Mouse (Mus musculus) MEL (cell line): ENCODE data around the gene Hist1h1c. TPM values are rescaled to one million over a fixed set of nuclear protein-coding genes. Genes with fewer than 3 reads are reported as not detected.

Source experiments
- DNase-seq: peaks from one replicate; pipeline ENCODE4 v3.0.0; 2011; ENCODE audit warnings: low read depth, low spot score
- H3K27ac ChIP-seq: 2 replicates; pipeline ENCODE4 v1.5.1; 2012; ENCODE audit warnings: low read depth, mild to moderate bottlenecking, control low read depth, low read length, moderate library complexity; ENCODE audit not compliant: control insufficient read depth
- H3K27me3 ChIP-seq, 2 experiments: fragments of 150-350 bp in 1 of 2; sonication (generic) in 1 of 2; 2 replicates each; pipeline ENCODE4 v1.6.1; 2012; ENCODE audit warnings: low read length in 2 of 2, mild to moderate bottlenecking in 2 of 2, improper control_type of control experiment in 1 of 2, moderate library complexity in 1 of 2; ENCODE audit not compliant: insufficient read depth in 2 of 2, control insufficient read depth in 1 of 2
- H3K36me3 ChIP-seq, 2 experiments: 2 replicates each; pipeline ENCODE4 v1.6.1; 2012 to 2014; ENCODE audit warnings: low read length in 2 of 2, improper control_type of control experiment in 1 of 2, inconsistent platforms in 1 of 2, mild to moderate bottlenecking in 1 of 2; ENCODE audit not compliant: insufficient read depth in 2 of 2, control insufficient read depth in 1 of 2
- H3K4me1 ChIP-seq, 2 experiments: fragments of 150-350 bp in 1 of 2; sonication (generic) in 1 of 2; 2 replicates each; pipeline ENCODE4 v1.6.1; 2012; ENCODE audit warnings: low read length in 2 of 2, improper control_type of control experiment in 1 of 2, mild to moderate bottlenecking in 1 of 2; ENCODE audit not compliant: insufficient read depth in 2 of 2, control insufficient read depth in 1 of 2
- H3K4me3 ChIP-seq, 2 experiments: fragments of 150-350 bp in 1 of 2; sonication (generic) in 1 of 2; 2 replicates each; pipeline ENCODE4 v1.5.1; 2012; ENCODE audit warnings: low read depth in 2 of 2, low read length in 2 of 2, mild to moderate bottlenecking in 2 of 2, moderate library complexity in 2 of 2, control low read depth in 1 of 2, improper control_type of control experiment in 1 of 2; ENCODE audit not compliant: control insufficient read depth in 1 of 2, insufficient read depth in 1 of 2
- H3K79me2 ChIP-seq: 2 replicates; pipeline ENCODE4 v1.6.1; 2012; ENCODE audit warnings: mild to moderate bottlenecking, low read length, moderate library complexity; ENCODE audit not compliant: control insufficient read depth, poor library complexity, insufficient read depth
- H3K9ac ChIP-seq: 2 replicates; pipeline ENCODE4 v1.6.1; 2012; ENCODE audit warnings: low read depth, mild to moderate bottlenecking, control low read depth, low read length, moderate library complexity; ENCODE audit not compliant: control insufficient read depth, poor library complexity, severe bottlenecking
- H3K9me3 ChIP-seq: fragments of 150-350 bp; sonication (generic); replicated peaks from 2 replicates; pipeline ENCODE4 v1.6.1; 2012; ENCODE audit warnings: mild to moderate bottlenecking, low read length, improper control_type of control experiment, moderate library complexity; ENCODE audit not compliant: insufficient read depth
- BHLHE40 ChIP-seq: IDR thresholded peaks from 2 replicates; pipeline ENCODE4 v1.6.1; 2012; ENCODE audit warnings: low read depth, mild to moderate bottlenecking, inconsistent platforms, low read length, improper control_type of control experiment, borderline replicate concordance
- CHD1 ChIP-seq: IDR thresholded peaks from 2 replicates; pipeline ENCODE4 v1.6.1; 2012; ENCODE audit warnings: low read depth, mild to moderate bottlenecking, inconsistent platforms, low read length, improper control_type of control experiment
- CHD2 ChIP-seq: IDR thresholded peaks from 2 replicates; pipeline ENCODE4 v1.6.1; 2011; ENCODE audit warnings: low read length, improper control_type of control experiment
- CTCF ChIP-seq, 3 experiments: IDR thresholded peaks in 2 of 3; conservative IDR thresholded peaks in 1 of 3; 2 replicates each; pipeline ENCODE4 v1.5.1; 2011 to 2012; ENCODE audit warnings: low read length in 3 of 3, low read depth in 2 of 3, mild to moderate bottlenecking in 2 of 3, improper control_type of control experiment in 1 of 3, inconsistent platforms in 1 of 3, mixed read lengths in 1 of 3, moderate library complexity in 1 of 3; ENCODE audit not compliant: control insufficient read depth in 1 of 3, insufficient read depth in 1 of 3, poor library complexity in 1 of 3, severe bottlenecking in 1 of 3
- E2F4 ChIP-seq: IDR thresholded peaks from 2 replicates; pipeline ENCODE4 v1.6.1; 2011; ENCODE audit warnings: low read depth, low read length, improper control_type of control experiment, borderline replicate concordance
- ELF1 ChIP-seq: IDR thresholded peaks from 2 replicates; pipeline ENCODE4 v1.6.1; 2014; ENCODE audit warnings: low read depth, mild to moderate bottlenecking, inconsistent platforms, low read length, improper control_type of control experiment, moderate library complexity
- EP300 ChIP-seq, 2 experiments: IDR thresholded peaks; 2 replicates each; pipeline ENCODE4 v1.6.1; 2011; ENCODE audit warnings: improper control_type of control experiment in 2 of 2, low read length in 2 of 2, low read depth in 1 of 2, mild to moderate bottlenecking in 1 of 2
- ETS1 ChIP-seq: IDR thresholded peaks from 2 replicates; pipeline ENCODE4 v1.6.1; 2012; ENCODE audit warnings: low read depth, mild to moderate bottlenecking, inconsistent platforms, low read length, improper control_type of control experiment, moderate library complexity
- GABPA ChIP-seq: IDR thresholded peaks from 2 replicates; pipeline ENCODE4 v1.6.1; 2012; ENCODE audit warnings: low read depth, mild to moderate bottlenecking, inconsistent platforms, low read length, improper control_type of control experiment, moderate library complexity
- GATA1 ChIP-seq: IDR thresholded peaks from 2 replicates; pipeline ENCODE4 v1.6.1; 2011; ENCODE audit warnings: low read depth, low read length, improper control_type of control experiment
- HCFC1 ChIP-seq: IDR thresholded peaks from 2 replicates; pipeline ENCODE4 v1.6.1; 2012; ENCODE audit warnings: low read depth, mild to moderate bottlenecking, inconsistent platforms, low read length, improper control_type of control experiment, moderate library complexity
- KAT2A ChIP-seq: conservative IDR thresholded peaks from 2 replicates; pipeline ENCODE4 v1.6.1; 2012; ENCODE audit warnings: low read depth, low read length, improper control_type of control experiment, inconsistent platforms
- MAFK ChIP-seq: IDR thresholded peaks from 2 replicates; pipeline ENCODE4 v1.6.1; 2011; ENCODE audit warnings: low read depth, mild to moderate bottlenecking, low read length, improper control_type of control experiment, borderline replicate concordance
- MAX ChIP-seq: IDR thresholded peaks from 2 replicates; pipeline ENCODE4 v1.6.1; 2011; ENCODE audit warnings: low read length, improper control_type of control experiment
- MEF2A ChIP-seq: IDR thresholded peaks from 2 replicates; pipeline ENCODE4 v1.6.1; 2014; ENCODE audit warnings: low read depth, mild to moderate bottlenecking, inconsistent platforms, low read length, improper control_type of control experiment; ENCODE audit not compliant: poor library complexity, insufficient replicate concordance, severe bottlenecking; ENCODE audit errors: extremely low read depth
- MXI1 ChIP-seq: IDR thresholded peaks from 2 replicates; pipeline ENCODE4 v1.6.1; 2011; ENCODE audit warnings: mild to moderate bottlenecking, low read depth, low read length, improper control_type of control experiment
- MYB ChIP-seq: IDR thresholded peaks from 2 replicates; pipeline ENCODE4 v1.6.1; 2011; ENCODE audit warnings: mild to moderate bottlenecking, low read depth, low read length, improper control_type of control experiment
- MYC ChIP-seq: IDR thresholded peaks from 2 replicates; pipeline ENCODE4 v1.6.1; 2011; ENCODE audit warnings: low read depth, mild to moderate bottlenecking, low read length, improper control_type of control experiment, moderate library complexity
- NELFE ChIP-seq: IDR thresholded peaks from 2 replicates; pipeline ENCODE4 v1.6.1; 2011; ENCODE audit warnings: low read depth, low read length, improper control_type of control experiment
- NRF1 ChIP-seq: IDR thresholded peaks from 2 replicates; pipeline ENCODE4 v1.6.1; 2014; ENCODE audit warnings: low read depth, mild to moderate bottlenecking, inconsistent platforms, low read length, improper control_type of control experiment, moderate library complexity; ENCODE audit not compliant: poor library complexity, insufficient read depth, severe bottlenecking
- POLR2A ChIP-seq, 2 experiments: IDR thresholded peaks; 2 replicates each; pipeline ENCODE4 v1.6.1; 2011 to 2012; ENCODE audit warnings: low read length in 2 of 2, mild to moderate bottlenecking in 2 of 2, control low read depth in 1 of 2, improper control_type of control experiment in 1 of 2, low read depth in 1 of 2, moderate library complexity in 1 of 2; ENCODE audit not compliant: control insufficient read depth in 1 of 2, insufficient read depth in 1 of 2, poor library complexity in 1 of 2
- POLR2AphosphoS2 ChIP-seq: IDR thresholded peaks from 2 replicates; pipeline ENCODE4 v1.6.1; 2011; ENCODE audit warnings: low read length, improper control_type of control experiment
- POLR2AphosphoS5 ChIP-seq: IDR thresholded peaks from 2 replicates; pipeline ENCODE4 v1.6.1; 2012; ENCODE audit warnings: low read depth, borderline replicate concordance, mild to moderate bottlenecking, inconsistent platforms, low read length, moderate library complexity, mixed read lengths
- RAD21 ChIP-seq: IDR thresholded peaks from 2 replicates; pipeline ENCODE4 v1.6.1; 2011; ENCODE audit warnings: mild to moderate bottlenecking, low read depth, low read length, improper control_type of control experiment
- RCOR1 ChIP-seq: IDR thresholded peaks from 2 replicates; pipeline ENCODE4 v1.6.1; 2012; ENCODE audit warnings: low read depth, mild to moderate bottlenecking, inconsistent platforms, low read length, improper control_type of control experiment
- SIN3A ChIP-seq: IDR thresholded peaks from 2 replicates; pipeline ENCODE4 v1.6.1; 2012; ENCODE audit warnings: low read length, improper control_type of control experiment, inconsistent platforms
- SMC3 ChIP-seq: IDR thresholded peaks from 2 replicates; pipeline ENCODE4 v1.6.1; 2011; ENCODE audit warnings: low read depth, low read length, improper control_type of control experiment
- TAL1 ChIP-seq: IDR thresholded peaks from 2 replicates; pipeline ENCODE4 v1.6.1; 2012; ENCODE audit warnings: mild to moderate bottlenecking, inconsistent platforms, low read length, moderate library complexity, mixed read lengths
- TBP ChIP-seq: IDR thresholded peaks from 2 replicates; pipeline ENCODE4 v1.8.0; 2011; ENCODE audit warnings: low read depth, low read length, improper control_type of control experiment
- TCF12 ChIP-seq: IDR thresholded peaks from 2 replicates; pipeline ENCODE4 v1.6.1; 2014; ENCODE audit warnings: low read depth, mild to moderate bottlenecking, inconsistent platforms, low read length, improper control_type of control experiment, moderate library complexity
- UBTF ChIP-seq: IDR thresholded peaks from 2 replicates; pipeline ENCODE4 v1.6.1; 2012; ENCODE audit warnings: low read depth, mild to moderate bottlenecking, inconsistent platforms, low read length, improper control_type of control experiment, moderate library complexity, borderline replicate concordance; ENCODE audit not compliant: insufficient read depth
- USF1 ChIP-seq: IDR thresholded peaks from 2 replicates; pipeline ENCODE4 v1.6.1; 2014; ENCODE audit warnings: low read depth, mild to moderate bottlenecking, inconsistent platforms, low read length, improper control_type of control experiment, moderate library complexity
- USF2 ChIP-seq, 2 experiments: IDR thresholded peaks; 2 replicates each; pipeline ENCODE4 v1.6.1; 2011 to 2012; ENCODE audit warnings: improper control_type of control experiment in 2 of 2, low read length in 2 of 2, borderline replicate concordance in 1 of 2, inconsistent platforms in 1 of 2, low read depth in 1 of 2, mild to moderate bottlenecking in 1 of 2; ENCODE audit not compliant: insufficient read depth in 1 of 2
- ZC3H11A ChIP-seq: IDR thresholded peaks from 2 replicates; pipeline ENCODE4 v1.6.1; 2012; ENCODE audit warnings: low read depth, mild to moderate bottlenecking, inconsistent platforms, low read length, improper control_type of control experiment
- ZKSCAN1 ChIP-seq: IDR thresholded peaks from 2 replicates; pipeline ENCODE4 v1.6.1; 2012; ENCODE audit warnings: low read depth, mild to moderate bottlenecking, inconsistent platforms, low read length, improper control_type of control experiment, moderate library complexity
- ZMIZ1 ChIP-seq: IDR thresholded peaks from 2 replicates; pipeline ENCODE4 v1.6.1; 2012; ENCODE audit warnings: low read depth, mild to moderate bottlenecking, inconsistent platforms, low read length, improper control_type of control experiment, moderate library complexity
- ZNF384 ChIP-seq: IDR thresholded peaks from 2 replicates; pipeline ENCODE4 v1.6.1; 2012; ENCODE audit warnings: low read depth, mild to moderate bottlenecking, inconsistent platforms, low read length, improper control_type of control experiment
- polyA plus RNA-seq, 2 experiments: library from polyadenylated mRNA; stranded (reverse) in 1 of 2; unstranded in 1 of 2; fragments of >175 nt in 1 of 2; fragments of >200 nt in 1 of 2; gene quantifications; 2 replicates each; pipeline versions ENCODE4 v1.2.1 to v1.2.4; 2012; ENCODE audit warnings: low replicate concordance in 2 of 2, low read depth in 1 of 2; ENCODE audit not compliant: insufficient read length in 2 of 2, insufficient read depth in 1 of 2, missing spikeins in 1 of 2
- total RNA-seq: library from RNA; depleted of rRNA; stranded (reverse); fragments of 300-350 nt; gene quantifications from 2 replicates; pipeline ENCODE4 v1.2.3, GENCODE M21; 2012

Gene Hist1h1c
- total and polyA plus RNA-seq, 3 experiments, result 3.8 to 348 TPM; not detected in 1

DNA sequence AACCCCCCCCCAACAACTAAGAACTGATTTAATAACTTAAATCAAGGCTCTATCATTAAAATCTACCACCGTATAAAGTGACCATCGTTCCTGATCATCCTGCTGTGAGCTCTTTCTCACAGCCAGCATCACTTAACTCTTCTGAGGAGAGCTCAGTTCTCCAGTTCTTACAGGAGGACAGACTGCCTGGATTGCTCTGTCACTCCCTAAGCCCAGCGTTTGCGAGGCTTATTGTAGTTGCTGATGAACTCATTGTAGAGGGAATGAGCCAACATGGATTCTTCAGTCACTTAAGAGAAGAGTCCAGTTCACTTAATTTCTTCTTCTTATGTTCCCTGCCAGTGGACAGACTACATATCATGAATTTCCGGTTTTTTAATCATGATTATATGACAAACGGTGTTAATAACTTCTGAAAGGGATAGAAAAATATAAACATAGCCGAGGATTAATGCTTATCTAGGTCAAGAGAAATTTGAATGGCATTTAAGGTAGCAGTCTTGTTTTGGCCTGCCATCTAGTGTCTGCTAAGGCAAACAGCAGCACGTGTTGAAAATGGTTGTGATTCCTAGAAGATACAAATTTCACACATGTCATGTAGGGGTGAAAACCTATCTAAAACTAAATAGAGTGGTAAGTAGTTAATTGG is 6.3 kb upstream of the Hist1h1c start:
- Histone ChIP-seq H3K4me1 (0 out of 4 replicates have a peak, but pooled peaks cover 0 to 3% of the 10 kb centered on the region in 2 experiments), H3K27ac (no peak overlapping the region), H3K79me2 (no peaks in the 10 kb centered on the region), H3K4me3 (no peak overlapping the region), H3K27me3 (no peaks in the 10 kb centered on the region), H3K9ac (no peak overlapping the region), H3K36me3 (peaks cover 0 to 2% of the 10 kb centered on the region in 2 experiments; a peak in 2 of 4 replicates), H3K9me3 (no peaks in the 10 kb centered on the region)
- DNase-seq, result peak; percentile 84
- TF ChIP-seq SMC3 (peak; percentile 99), USF2 (IDR thresholded peaks at IDR 0.05; ENCODE audit: borderline replicate concordance in 1 of 2, insufficient read depth in 1 of 2, low read depth in 1 of 2, low read length in 2 of 2) (no peak), RAD21 (peak; percentile 96), NRF1 (no peak), EP300 (IDR thresholded peaks at IDR 0.05; ENCODE audit: low read depth in 1 of 2, low read length in 2 of 2) (no peak), E2F4 (no peak), MYB (no peak), KAT2A (no peak), ZMIZ1 (no peak), TAL1 (no peak), ZC3H11A (peak; percentile 97), BHLHE40 (peak; percentile 86), MXI1 (peak; percentile 8; the same call in 1 of the 2 replicates), RCOR1 (no peak), HCFC1 (peak; percentile 38; the same call in 1 of the 2 replicates), MYC (peak; percentile 97), GABPA (no peak), CHD2 (no peak), TCF12 (no peak), NELFE (no peak), USF1 (peak; percentile 64), UBTF (no peak), POLR2AphosphoS2 (no peak), CHD1 (no peak), POLR2A (IDR thresholded peaks at IDR 0.05; ENCODE audit: control insufficient read depth in 1 of 2, insufficient read depth in 1 of 2, low read depth in 1 of 2, low read length in 2 of 2, poor library complexity in 1 of 2) (no peak), ELF1 (no peak), ZKSCAN1 (no peak), GATA1 (peak; percentile 77), CTCF (IDR thresholded peaks at IDR 0.05 in 2 of 3, conservative IDR thresholded peaks at IDR 0.05 in 1 of 3; ENCODE audit: control insufficient read depth in 1 of 3, insufficient read depth in 1 of 3, low read depth in 2 of 3, low read length in 3 of 3, poor library complexity in 1 of 3, severe bottlenecking in 1 of 3) (peak; percentile 69 to 97 (median 84)), MAFK (no peak), MAX (peak; percentile 94), MEF2A (no peak), ETS1 (no peak), POLR2AphosphoS5 (no peak), SIN3A (peak; percentile 51; the same call in 1 of the 2 replicates), ZNF384 (no peak), TBP (no peak)
